Comparison of ENCODE assay signal across 11 mouse cellular contexts in the genomic region with DNA sequence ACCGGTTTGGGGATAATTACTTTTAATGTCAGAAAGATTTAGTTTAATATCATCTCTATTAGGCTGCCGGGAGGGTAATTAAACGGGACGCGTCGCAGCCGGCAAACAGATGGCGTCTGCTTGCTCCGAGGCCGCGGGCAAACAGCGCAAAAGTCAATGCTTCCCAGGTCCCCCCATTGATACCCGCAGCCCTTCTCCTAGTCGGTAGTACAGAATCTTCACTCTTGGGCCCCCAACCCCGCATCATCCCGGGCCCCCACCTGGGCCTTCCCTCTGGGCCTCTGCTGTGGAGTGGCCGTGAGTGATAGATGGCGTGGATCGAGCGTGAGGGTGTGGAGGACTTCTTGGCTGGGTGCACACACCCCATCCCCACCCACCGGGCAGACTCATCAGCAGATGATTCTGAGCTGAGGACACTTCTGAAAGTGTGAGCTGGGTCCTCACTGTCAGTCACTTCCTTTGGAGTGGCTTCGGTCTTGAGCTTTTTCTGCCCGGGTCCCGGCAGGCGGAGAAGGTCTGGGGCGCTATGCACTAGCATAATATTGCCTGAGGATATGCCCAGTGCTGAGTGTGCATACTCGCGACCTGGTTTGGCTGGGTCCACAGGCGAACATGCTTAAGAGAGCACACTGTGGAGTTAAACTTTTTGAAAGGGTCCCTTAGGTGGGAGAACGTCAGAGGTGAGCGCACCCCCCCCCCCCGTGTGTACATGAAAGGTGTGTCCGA. TPM values are rescaled to one million over a fixed set of nuclear protein-coding genes. Genes with fewer than 3 reads are reported as not detected.
DNase-seq lines count a peak whose midpoint lies in the region; ATAC-seq lines count a peak whose summit lies in the region.
"Had no signal": no experiment of that assay in that cellular context is flagged by ENCODE, and none has a peak within 500 bp of the region (broad histone marks: within the 10 kb centered on the region; RNA-seq: fewer than 3 reads in every experiment).

No protein-coding gene starts in this region.

- no peaks in the 10 kb centered on the region for H3K9me3 ChIP-seq in heart, embryonic 11.5 days (replicated peaks; ENCODE audit: control insufficient read depth, low read length)
- H3K9me3 ChIP-seq in neural tube, embryonic 11.5 days (ENCODE audit: control insufficient read depth, low read length): no peaks in the 10 kb centered on the region
- no peaks in the 10 kb centered on the region for H3K9me3 ChIP-seq in neural tube, embryonic 15.5 days (replicated peaks)
- no peaks in the 10 kb centered on the region for H3K9me3 ChIP-seq in limb, embryonic 11.5 days (ENCODE audit: control insufficient read depth, low read length)

- DNase-seq in heart, postnatal 36 days: no peak
- peak; percentile 41 for DNase-seq in neural tube, embryonic 11.5 days (ENCODE audit: low spot score)
- DNase-seq in limb, embryonic 11.5 days (ENCODE audit: low spot score): peak; percentile 56
- DNase-seq in MN1 (ENCODE audit: low spot score): no peak
- DNase-seq in adrenal gland, postnatal 4 days (ENCODE audit: low spot score in 2 of 2): no peak
- no peak for DNase-seq in thymus, postnatal 36 days
- DNase-seq: cerebellum, adult 9-11 months; spleen, adult 18-20 months had no signal

- H3K27ac ChIP-seq in heart, embryonic 11.5 days (ENCODE audit: low read depth, low read length): no peak overlapping the region
- H3K27ac ChIP-seq in neural tube, embryonic 11.5 days (ENCODE audit: low read depth, low read length): no peak overlapping the region
- no peak overlapping the region for H3K27ac ChIP-seq in neural tube, embryonic 15.5 days (replicated peaks)
- H3K27ac ChIP-seq in limb, embryonic 11.5 days (replicated peaks; ENCODE audit: low read depth, low read length): no peak overlapping the region

- peaks cover 88% of the 10 kb centered on the region for H3K27me3 ChIP-seq in heart, embryonic 11.5 days (ENCODE audit: control insufficient read depth, insufficient read depth, low read length)
- H3K27me3 ChIP-seq in neural tube, embryonic 11.5 days (ENCODE audit: control insufficient read depth, insufficient read depth, low read length): peaks cover 80% of the 10 kb centered on the region
- H3K27me3 ChIP-seq in neural tube, embryonic 15.5 days (replicated peaks): peaks cover 95% of the 10 kb centered on the region
- peaks cover 76% of the 10 kb centered on the region for H3K27me3 ChIP-seq in limb, embryonic 11.5 days (ENCODE audit: control insufficient read depth, insufficient read depth, low read length)

- ATAC-seq in heart, embryonic 11.5 days (replicated peaks; ENCODE audit: insufficient number of reproducible peaks, low FRiP score, low TSS enrichment): no peak
- no peak for ATAC-seq in neural tube, embryonic 11.5 days (ENCODE audit: insufficient read depth, low FRiP score, low TSS enrichment)
- ATAC-seq in neural tube, embryonic 15.5 days (ENCODE audit: low FRiP score): no peak
- peak; percentile 9; the same call in 1 of the 2 replicates for ATAC-seq in limb, embryonic 11.5 days (ENCODE audit: insufficient number of reproducible peaks, low FRiP score, low TSS enrichment, low read depth)

- no peaks in the 10 kb centered on the region for H3K36me3 ChIP-seq in heart, embryonic 11.5 days (ENCODE audit: control insufficient read depth, insufficient read depth, low read length)
- H3K36me3 ChIP-seq in neural tube, embryonic 11.5 days (ENCODE audit: control insufficient read depth, insufficient read depth, low read length): no peaks in the 10 kb centered on the region
- no peaks in the 10 kb centered on the region for H3K36me3 ChIP-seq in neural tube, embryonic 15.5 days
- H3K36me3 ChIP-seq in limb, embryonic 11.5 days (ENCODE audit: control insufficient read depth, insufficient read depth, low read length): no peaks in the 10 kb centered on the region

- H3K4me2 ChIP-seq in heart, embryonic 11.5 days: peak overlapping the region; percentile 51
- H3K4me2 ChIP-seq in neural tube, embryonic 11.5 days (ENCODE audit: low read depth): no peak overlapping the region
- no peak overlapping the region for H3K4me2 ChIP-seq in neural tube, embryonic 15.5 days
- H3K4me2 ChIP-seq in limb, embryonic 11.5 days (ENCODE audit: low read depth, severe bottlenecking): no peak overlapping the region

- peak overlapping the region; percentile 22 for H3K4me3 ChIP-seq in heart, embryonic 11.5 days (ENCODE audit: low read depth, low read length)
- H3K4me3 ChIP-seq in neural tube, embryonic 11.5 days (ENCODE audit: low read depth, low read length): no peak overlapping the region
- H3K4me3 ChIP-seq in neural tube, embryonic 15.5 days (replicated peaks): no peak overlapping the region
- H3K4me3 ChIP-seq in limb, embryonic 11.5 days (ENCODE audit: low read depth, low read length): no peak overlapping the region

- no peak overlapping the region for H3K9ac ChIP-seq in heart, embryonic 11.5 days (ENCODE audit: low read depth, low read length)
- no peak overlapping the region for H3K9ac ChIP-seq in neural tube, embryonic 11.5 days (ENCODE audit: low read length)
- no peak overlapping the region for H3K9ac ChIP-seq in neural tube, embryonic 15.5 days (replicated peaks)
- H3K9ac ChIP-seq in limb, embryonic 11.5 days (ENCODE audit: low read length): no peak overlapping the region

- 3% methylated on average over 33 of the region's 33 CpGs for WGBS in heart, embryonic 11.5 days (ENCODE audit: insufficient replicate concordance)
- WGBS in neural tube, embryonic 11.5 days: under 1% methylated on average over 32 of the region's 33 CpGs
- WGBS in neural tube, embryonic 15.5 days: 2% methylated on average over 33 of the region's 33 CpGs
- under 1% methylated on average over 33 of the region's 33 CpGs for WGBS in limb, embryonic 11.5 days

- intact Hi-C loops in heart, postnatal 36 days (cut with DNase I): no loop called here

- H3K4me1 ChIP-seq in heart, embryonic 11.5 days (ENCODE audit: control insufficient read depth, insufficient read depth, low read length): peaks cover 21% of the 10 kb centered on the region
- no peaks in the 10 kb centered on the region; the same call in 1 of the 2 replicates for H3K4me1 ChIP-seq in neural tube, embryonic 11.5 days (ENCODE audit: control insufficient read depth, insufficient read depth, low read length)
- H3K4me1 ChIP-seq in neural tube, embryonic 15.5 days: peaks cover 26% of the 10 kb centered on the region
- H3K4me1 ChIP-seq in limb, embryonic 11.5 days (ENCODE audit: control insufficient read depth, insufficient read depth, low read length): peaks cover 6% of the 10 kb centered on the region; the same call in 1 of the 2 replicates

RNA-seq across cellular contexts. Expression of gene Dmrta2, which starts 3.0 kb away (rescaled TPM):
- 0.06 TPM in 1 of 2 replicates, not detected in the other for polyA plus RNA-seq in heart, embryonic 11.5 days (2014; fragmentation: Nextera tagmentation; extraction: Ambion mirVana)
- total RNA-seq in heart, postnatal 36 days (2021): under 1 TPM; 0.08 to 0.16 TPM
- polyA plus RNA-seq in neural tube, embryonic 11.5 days (2014; fragmentation: Nextera tagmentation; extraction: Ambion mirVana): 0.12 and 0.14 TPM in 2 replicates
- polyA plus RNA-seq in neural tube, embryonic 15.5 days (2015; fragmentation: Nextera tagmentation; extraction: Ambion mirVana): 0.08 TPM in 1 of 2 replicates, not detected in the other
- polyA plus RNA-seq in limb, embryonic 11.5 days (2014; fragmentation: Nextera tagmentation; extraction: Ambion mirVana): 0.38 and 0.40 TPM in 2 replicates
- under 1 TPM; 0.37 to 0.62 TPM for total RNA-seq in adrenal gland, postnatal 4 days (2021)
- total RNA-seq: granulocyte monocyte progenitor cell, adult 5-6 weeks had no signal

Comparison
In these comparisons a context has a peak if more than half of its experiments do, and no peak if none do; other contexts are left out.
1. DNase-seq: peak in neural tube, embryonic 11.5 days (single experiment) and limb, embryonic 11.5 days (single experiment); none in heart, postnatal 36 days (0 of 2), MN1 (single experiment), adrenal gland, postnatal 4 days (0 of 2) and thymus, postnatal 36 days (0 of 2).